Mouse (Mus musculus): ENCODE measurements around the gene Ssb. TPM values are rescaled to one million over a fixed set of nuclear protein-coding genes. Genes with fewer than 3 reads are reported as not detected.

Ssb gene
- total and polyA plus RNA-seq, 3 experiments: 41.7 to 574 (median 427) TPM

DNA sequence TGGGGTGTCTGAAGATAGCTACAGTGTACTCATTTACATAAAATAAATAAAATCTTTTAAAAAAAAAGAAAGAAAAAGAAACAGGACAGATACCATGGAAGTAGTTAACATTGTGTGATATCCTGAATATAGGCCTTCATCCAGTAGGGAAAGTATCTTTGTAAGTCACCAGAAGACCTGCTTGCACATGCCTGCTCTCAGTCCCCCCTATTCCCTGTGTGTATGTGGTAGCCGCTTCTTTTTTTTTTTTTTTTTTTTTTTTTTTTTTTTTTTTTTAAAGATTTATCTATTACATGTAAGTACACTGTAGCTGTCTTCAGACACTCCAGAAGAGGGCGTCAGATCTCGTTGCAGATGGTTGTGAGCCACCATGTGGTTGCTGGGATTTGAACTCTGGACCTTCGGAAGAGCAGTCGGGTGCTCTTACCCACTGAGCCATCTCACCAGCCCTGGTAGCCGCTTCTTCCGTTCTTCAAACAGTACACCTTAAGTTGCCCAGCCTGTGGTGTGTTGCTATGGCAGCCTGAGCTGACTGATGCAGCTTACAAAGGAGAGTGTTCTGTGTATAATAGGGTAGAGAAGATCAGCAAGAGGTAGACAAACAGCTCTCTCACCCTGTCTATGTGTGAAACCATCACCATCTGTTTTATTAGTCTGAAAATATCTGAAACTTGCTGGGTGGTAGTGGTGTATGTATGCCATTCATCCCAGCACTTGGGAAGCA, 24.0 kb upstream of the Ssb start:
- Histone ChIP-seq H3K4me1 (ENCODE audit: insufficient read depth, low read depth, low read length) (0 out of 2 replicates have a peak, but pooled peaks cover 1% of the 10 kb centered on the region), H3K9me3 (replicated peaks) (no peaks in the 10 kb centered on the region), H3K27me3 (ENCODE audit: insufficient read depth, low read length) (no peaks in the 10 kb centered on the region), H3K36me3 (replicated peaks) (peaks cover 58% of the 10 kb centered on the region), H3K4me3 (ENCODE audit: low read depth, low read length) (no peak overlapping the region)
- TF ChIP-seq POLR2AphosphoS5 (IDR thresholded peaks at IDR 0.05; ENCODE audit: insufficient replicate concordance, low read depth, low read length) (no peak), TAL1 (conservative IDR thresholded peaks at IDR 0.05; ENCODE audit: low read depth, low read length) (no peak), CTCF (IDR thresholded peaks at IDR 0.05; ENCODE audit: low read depth, low read length) (no peak), GATA1 (IDR thresholded peaks at IDR 0.05; ENCODE audit: borderline replicate concordance, low read length) (no peak), GATA2 (IDR thresholded peaks at IDR 0.05; ENCODE audit: borderline replicate concordance, low read depth, low read length) (no peak)
- DNase-seq (ENCODE audit: low spot score) (no peak), ATAC-seq (ENCODE audit: extremely low read depth, insufficient number of reproducible peaks, low FRiP score, poor library complexity, severe bottlenecking) (no peak)

DNA sequence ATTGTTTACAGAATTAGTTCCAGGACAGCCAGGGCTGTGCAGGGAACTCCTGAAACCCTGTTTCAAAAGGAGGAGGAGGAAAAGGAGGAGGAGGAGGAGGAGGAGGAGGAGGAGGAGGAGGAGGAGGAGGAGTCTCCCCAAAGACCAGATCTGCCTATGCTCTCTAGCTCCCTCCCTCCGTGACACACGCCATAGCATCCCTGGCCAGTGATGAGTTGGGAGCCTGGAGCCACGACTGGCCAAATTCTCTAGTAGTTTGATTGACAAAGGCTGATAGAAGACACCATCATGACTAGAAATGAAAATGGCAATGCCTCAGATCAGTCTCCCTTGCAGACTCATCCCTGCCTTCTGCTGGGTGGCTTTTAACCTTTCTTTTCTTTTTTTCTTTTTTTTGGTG, 23.4 kb upstream of the Ssb start:
- H3K4me1 ChIP-seq (ENCODE audit: insufficient read depth, low read depth, low read length): no peaks in the 10 kb centered on the region
- DNase-seq (ENCODE audit: low spot score) (no peak), ATAC-seq (ENCODE audit: extremely low read depth, insufficient number of reproducible peaks, low FRiP score, poor library complexity, severe bottlenecking) (no peak)
- H3K27me3 ChIP-seq (ENCODE audit: insufficient read depth, low read length): no peaks in the 10 kb centered on the region
- no peaks in the 10 kb centered on the region for H3K9me3 ChIP-seq (replicated peaks)
- TF ChIP-seq GATA2 (IDR thresholded peaks at IDR 0.05; ENCODE audit: borderline replicate concordance, low read depth, low read length): no peak
- TF ChIP-seq CTCF (IDR thresholded peaks at IDR 0.05; ENCODE audit: low read depth, low read length): no peak
- no peak for TF ChIP-seq TAL1 (conservative IDR thresholded peaks at IDR 0.05; ENCODE audit: low read depth, low read length)
- TF ChIP-seq POLR2AphosphoS5 (IDR thresholded peaks at IDR 0.05; ENCODE audit: insufficient replicate concordance, low read depth, low read length): no peak
- no peak for TF ChIP-seq GATA1 (IDR thresholded peaks at IDR 0.05; ENCODE audit: borderline replicate concordance, low read length)
- H3K36me3 ChIP-seq (replicated peaks): peaks cover 52% of the 10 kb centered on the region
- no peak overlapping the region for H3K4me3 ChIP-seq (ENCODE audit: low read depth, low read length)

DNA sequence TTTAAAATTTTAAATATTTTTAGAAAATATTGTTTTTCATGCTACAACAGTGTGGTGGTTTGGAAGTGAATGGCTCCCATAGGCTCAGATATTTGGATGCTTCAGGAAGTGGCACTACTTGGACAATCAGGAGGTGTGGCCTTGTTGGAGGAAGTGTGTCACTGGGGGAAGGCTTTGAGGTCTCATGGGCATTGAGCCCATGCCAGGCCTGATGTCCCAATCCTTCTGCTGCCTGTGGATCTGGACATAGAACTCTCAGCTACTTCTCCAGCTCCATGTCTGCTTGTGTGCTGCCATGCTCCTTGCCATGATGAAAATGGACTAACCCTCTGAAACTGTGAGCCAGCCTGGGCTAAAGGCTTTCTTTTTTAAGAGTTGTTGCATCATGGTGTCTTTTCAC, 22.7 kb upstream of the Ssb start:
- Histone ChIP-seq H3K4me3 (ENCODE audit: low read depth, low read length) (no peak overlapping the region), H3K9me3 (replicated peaks) (no peaks in the 10 kb centered on the region), H3K27me3 (ENCODE audit: insufficient read depth, low read length) (peaks cover 2% of the 10 kb centered on the region; the same call in 1 of the 2 replicates), H3K4me1 (ENCODE audit: insufficient read depth, low read depth, low read length) (no peaks in the 10 kb centered on the region), H3K36me3 (replicated peaks) (peaks cover 45% of the 10 kb centered on the region)
- ATAC-seq (ENCODE audit: extremely low read depth, insufficient number of reproducible peaks, low FRiP score, poor library complexity, severe bottlenecking) (no peak), DNase-seq (ENCODE audit: low spot score) (no peak)
- TF ChIP-seq POLR2AphosphoS5 (IDR thresholded peaks at IDR 0.05; ENCODE audit: insufficient replicate concordance, low read depth, low read length) (no peak), CTCF (IDR thresholded peaks at IDR 0.05; ENCODE audit: low read depth, low read length) (no peak), TAL1 (conservative IDR thresholded peaks at IDR 0.05; ENCODE audit: low read depth, low read length) (no peak), GATA1 (IDR thresholded peaks at IDR 0.05; ENCODE audit: borderline replicate concordance, low read length) (no peak), GATA2 (IDR thresholded peaks at IDR 0.05; ENCODE audit: borderline replicate concordance, low read depth, low read length) (no peak)

DNA sequence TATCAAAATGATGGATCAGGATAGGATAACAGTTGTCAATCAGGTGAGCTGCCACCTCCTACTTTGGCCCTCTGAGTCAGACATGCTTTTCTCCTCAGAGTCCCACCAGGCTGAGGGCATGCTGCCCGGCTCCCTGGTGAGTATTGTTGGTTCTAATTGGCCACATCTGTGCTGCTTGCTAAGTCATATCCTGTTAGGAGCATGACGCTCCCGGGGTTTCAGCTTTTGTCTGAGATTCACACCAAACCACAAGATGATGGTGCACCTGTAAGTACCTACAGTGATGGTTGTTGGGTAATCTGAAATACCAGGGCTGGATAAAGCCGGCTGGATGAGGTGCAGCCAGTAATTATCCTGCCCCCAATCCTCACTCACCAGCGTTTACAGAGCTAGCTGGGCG, 21.1 kb upstream of the Ssb start:
- H3K36me3 ChIP-seq (replicated peaks): peaks cover 30% of the 10 kb centered on the region
- ATAC-seq (ENCODE audit: extremely low read depth, insufficient number of reproducible peaks, low FRiP score, poor library complexity, severe bottlenecking): no peak
- peaks cover 2% of the 10 kb centered on the region; the same call in 1 of the 2 replicates for H3K27me3 ChIP-seq (ENCODE audit: insufficient read depth, low read length)
- H3K4me1 ChIP-seq (ENCODE audit: insufficient read depth, low read depth, low read length): no peaks in the 10 kb centered on the region
- TF ChIP-seq GATA1 (IDR thresholded peaks at IDR 0.05; ENCODE audit: borderline replicate concordance, low read length): no peak
- no peak for TF ChIP-seq GATA2 (IDR thresholded peaks at IDR 0.05; ENCODE audit: borderline replicate concordance, low read depth, low read length)
- no peak for TF ChIP-seq POLR2AphosphoS5 (IDR thresholded peaks at IDR 0.05; ENCODE audit: insufficient replicate concordance, low read depth, low read length)
- no peak for TF ChIP-seq CTCF (IDR thresholded peaks at IDR 0.05; ENCODE audit: low read depth, low read length)
- no peak for TF ChIP-seq TAL1 (conservative IDR thresholded peaks at IDR 0.05; ENCODE audit: low read depth, low read length)
- no peak overlapping the region for H3K4me3 ChIP-seq (ENCODE audit: low read depth, low read length)
- no peaks in the 10 kb centered on the region for H3K9me3 ChIP-seq (replicated peaks)
- no peak for DNase-seq (ENCODE audit: low spot score)

DNA sequence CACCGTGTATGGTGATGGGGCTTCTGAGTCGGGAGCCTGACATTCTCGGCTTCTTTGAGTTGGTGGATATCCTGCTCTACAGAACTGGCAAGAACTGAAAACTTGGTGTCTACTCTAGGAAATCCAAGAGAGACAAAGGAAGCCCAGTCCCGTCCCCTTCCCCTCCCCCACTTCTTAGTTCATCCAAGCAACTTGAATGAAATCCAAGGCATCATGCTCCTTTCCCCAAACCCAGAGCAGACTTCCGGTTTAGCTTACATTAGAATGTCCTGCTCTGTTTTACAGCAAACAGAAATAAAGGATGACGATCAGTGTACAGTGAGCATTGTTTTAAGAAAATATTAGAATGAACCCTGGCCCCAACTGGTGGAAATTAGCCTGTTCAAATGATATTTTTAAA, 12.1 kb upstream of the Ssb start:
- ATAC-seq (ENCODE audit: extremely low read depth, insufficient number of reproducible peaks, low FRiP score, poor library complexity, severe bottlenecking) (no peak), DNase-seq (ENCODE audit: low spot score) (no peak)
- Histone ChIP-seq H3K36me3 (replicated peaks) (no peaks in the 10 kb centered on the region), H3K4me3 (ENCODE audit: low read depth, low read length) (no peak overlapping the region), H3K4me1 (ENCODE audit: insufficient read depth, low read depth, low read length) (peaks cover 8% of the 10 kb centered on the region), H3K9me3 (replicated peaks) (no peaks in the 10 kb centered on the region), H3K27me3 (ENCODE audit: insufficient read depth, low read length) (peaks cover 28% of the 10 kb centered on the region)
- TF ChIP-seq GATA2 (IDR thresholded peaks at IDR 0.05; ENCODE audit: borderline replicate concordance, low read depth, low read length) (no peak), GATA1 (IDR thresholded peaks at IDR 0.05; ENCODE audit: borderline replicate concordance, low read length) (no peak), POLR2AphosphoS5 (IDR thresholded peaks at IDR 0.05; ENCODE audit: insufficient replicate concordance, low read depth, low read length) (no peak), TAL1 (conservative IDR thresholded peaks at IDR 0.05; ENCODE audit: low read depth, low read length) (no peak), CTCF (IDR thresholded peaks at IDR 0.05; ENCODE audit: low read depth, low read length) (no peak)

DNA sequence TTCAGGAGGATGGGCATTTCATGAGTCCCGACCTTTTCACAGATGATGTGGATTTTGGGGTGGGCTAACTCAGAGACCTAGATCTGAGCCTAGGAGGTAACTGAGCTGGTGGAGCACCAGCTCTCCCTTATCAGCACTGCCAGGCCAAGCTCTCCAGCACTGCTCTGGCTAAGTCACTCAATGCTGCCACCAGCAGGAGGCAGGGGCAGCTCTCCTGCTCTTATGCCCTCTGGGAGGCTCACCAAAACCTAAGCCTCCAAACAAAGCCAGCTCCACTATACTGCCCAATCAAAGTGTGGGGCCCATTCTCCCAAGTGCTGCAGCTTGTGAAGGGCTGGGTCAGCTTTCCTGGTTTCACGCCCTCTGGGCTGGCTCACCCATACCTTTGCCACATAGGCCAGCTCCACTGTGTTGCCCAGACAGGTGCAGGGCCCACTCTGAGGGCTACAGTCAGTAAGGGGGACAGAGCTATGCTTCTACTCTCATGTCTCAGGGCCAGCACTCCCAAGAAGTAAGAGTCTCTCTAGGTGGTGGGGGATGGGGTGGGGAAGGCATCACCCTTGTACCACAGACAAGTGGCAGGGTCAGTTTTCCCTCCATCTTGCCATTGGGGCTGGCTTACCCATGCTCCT, 9.8 kb upstream of the Ssb start:
- ATAC-seq (ENCODE audit: extremely low read depth, insufficient number of reproducible peaks, low FRiP score, poor library complexity, severe bottlenecking) (no peak), DNase-seq (ENCODE audit: low spot score) (no peak)
- H3K4me3 ChIP-seq (ENCODE audit: low read depth, low read length): no peak overlapping the region
- TF ChIP-seq CTCF (IDR thresholded peaks at IDR 0.05; ENCODE audit: low read depth, low read length): no peak
- TF ChIP-seq POLR2AphosphoS5 (IDR thresholded peaks at IDR 0.05; ENCODE audit: insufficient replicate concordance, low read depth, low read length): no peak
- TF ChIP-seq TAL1 (conservative IDR thresholded peaks at IDR 0.05; ENCODE audit: low read depth, low read length): no peak
- TF ChIP-seq GATA1 (IDR thresholded peaks at IDR 0.05; ENCODE audit: borderline replicate concordance, low read length): no peak
- no peak for TF ChIP-seq GATA2 (IDR thresholded peaks at IDR 0.05; ENCODE audit: borderline replicate concordance, low read depth, low read length)
- no peaks in the 10 kb centered on the region for H3K9me3 ChIP-seq (replicated peaks)
- H3K27me3 ChIP-seq (ENCODE audit: insufficient read depth, low read length): peaks cover 28% of the 10 kb centered on the region
- no peaks in the 10 kb centered on the region for H3K36me3 ChIP-seq (replicated peaks)
- H3K4me1 ChIP-seq (ENCODE audit: insufficient read depth, low read depth, low read length): peaks cover 16% of the 10 kb centered on the region
